Mouse (Mus musculus): Measurements from ENCODE around the gene Olfr945.

Gene Olfr945

GRCm38 (mm10) chr9:39276718-39277117 lies at the start of gene Olfr945:
Gene Olfr945, minus strand, starts transcription at chr9:39276818.
- DNase-seq = no peak

GRCm38 (mm10) chr9:39325945-39326344 lies 49.3 kb upstream of the Olfr945 start, which contains the start of gene Olfr948:
Gene Olfr948, minus strand, starts transcription at chr9:39326045.
- DNase-seq = no peak

GRCm38 (mm10) chr9:39287136-39287535 lies 10.5 kb upstream of the Olfr945 start:
- no peak for DNase-seq

- DNase-seq = no peak
These were observed 26.7 kb downstream of the Olfr945 start, which contains the start of gene Olfr1537 for GRCm38 (mm10) chr9:39249894-39250293. Gene Olfr1537, minus strand, starts transcription at chr9:39249994.
